Mouse (Mus musculus) cerebellum, postnatal 25 days (tissue): Measurements from ENCODE around the gene Otoa.
A peak's percentile ranks its signal among the peaks of the same experiment; 100 is the strongest.

Source experiments
- DNase-seq, 2 experiments: peaks; one replicate each; pipeline ENCODE4 v3.0.0; 2021; ENCODE audit warnings: mixed read lengths in 2 of 2

Otoa gene

GRCm38 (mm10) chr7:121081350-121081749, at the start of gene Otoa:
Otoa (plus strand) TSS chr7:121081650.
- DNase-seq, result no peak

DNA sequence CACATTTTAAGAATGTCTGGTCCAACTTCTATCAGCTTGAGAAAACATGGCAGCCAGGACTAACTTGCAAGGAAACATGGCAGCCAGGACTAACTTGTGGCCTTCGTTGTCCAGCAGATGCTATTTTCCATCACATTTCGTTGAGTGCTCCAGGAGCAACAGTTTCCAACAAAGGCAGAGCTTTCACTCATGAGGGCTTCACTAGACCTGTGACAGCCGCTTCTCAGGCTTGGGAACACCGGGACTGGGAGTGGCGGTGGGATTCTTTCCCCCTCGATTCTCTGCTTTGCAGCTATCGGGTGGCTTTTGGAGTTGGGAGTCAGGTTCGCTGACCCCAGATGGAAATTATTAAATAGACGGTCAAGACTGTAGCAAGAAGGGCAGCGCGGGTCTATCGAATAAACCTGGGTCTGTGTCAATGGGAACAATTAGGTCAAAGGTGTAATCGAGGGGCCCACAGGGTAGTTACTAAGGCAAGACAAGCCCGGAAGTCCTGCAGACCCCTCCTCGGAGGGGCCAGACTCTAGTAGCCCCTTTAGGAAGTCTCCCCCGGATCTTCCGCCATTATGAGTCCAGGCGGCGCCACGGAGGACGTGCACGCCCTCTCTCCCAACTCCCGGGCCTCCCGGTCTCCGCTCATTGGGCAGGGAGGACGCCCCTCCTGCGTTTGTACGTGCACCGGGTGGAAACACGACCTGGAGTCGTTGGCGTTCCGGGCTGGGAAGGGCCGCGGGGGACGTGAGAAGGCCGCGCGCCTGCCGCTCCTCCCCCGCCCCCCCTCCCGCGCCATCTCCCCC, 47.4 kb upstream of the Otoa start, which contains the start of gene Mettl9:
Gene Mettl9, plus strand, starts transcription at position 590 of the 797 bp plus-strand sequence.
- peak; percentile 96 to 97 for DNase-seq

- DNase-seq, result peak in 1 of 2 experiments; percentile 85
These were observed 46.7 kb upstream of the Otoa start for GRCm38 (mm10) chr7:121034701-121035141.

- DNase-seq, result no peak
These were observed 46.2 kb upstream of the Otoa start for GRCm38 (mm10) chr7:121035161-121035721.

DNA sequence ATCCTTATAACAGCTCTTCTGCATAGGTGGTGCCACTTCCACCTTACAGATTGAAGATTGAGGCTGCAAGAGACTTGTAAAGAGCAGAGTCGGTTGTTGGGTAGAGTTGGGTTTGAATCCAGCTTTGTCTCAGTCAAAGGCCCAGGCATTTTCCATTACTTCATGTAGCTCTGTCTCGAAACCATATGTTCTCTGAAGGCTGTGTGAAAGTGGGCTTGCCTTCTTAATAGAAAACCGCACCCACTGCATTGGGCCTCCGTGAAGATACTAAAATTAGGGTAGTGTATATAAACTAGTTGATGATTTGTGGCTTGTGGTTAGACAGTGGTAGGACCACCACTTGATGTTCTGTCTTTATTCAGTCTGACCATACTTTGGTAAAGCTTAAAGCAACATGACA, 40.9 kb upstream of the Otoa start:
- no peak for DNase-seq

GRCm38 (mm10) chr7:121041989-121042388, 39.5 kb upstream of the Otoa start:
- DNase-seq, result no peak

DNA sequence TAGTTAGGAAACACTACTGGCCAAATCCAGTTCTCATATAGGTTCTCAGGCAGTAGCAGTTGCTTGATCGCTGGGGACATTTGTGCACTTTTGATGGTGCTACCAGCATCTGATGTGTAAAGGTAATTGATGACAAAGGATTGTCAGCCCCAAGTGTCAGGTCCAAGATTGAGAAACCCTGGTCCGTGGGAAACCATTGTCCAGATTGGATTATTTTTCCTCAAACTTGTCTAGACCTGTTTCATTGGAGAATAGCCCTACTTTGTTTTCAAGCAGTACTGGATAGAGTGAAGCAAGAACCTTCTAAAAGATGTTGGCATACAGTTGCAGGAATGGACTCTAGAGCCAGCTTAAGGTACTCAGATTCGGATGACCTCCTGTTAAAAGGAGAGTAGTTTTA, 38.4 kb upstream of the Otoa start:
- no peak for DNase-seq

- DNase-seq, result no peak
These were observed 37.9 kb upstream of the Otoa start for GRCm38 (mm10) chr7:121043510-121043909.

GRCm38 (mm10) chr7:121044251-121044650, 37.2 kb upstream of the Otoa start:
- no peak for DNase-seq

DNA sequence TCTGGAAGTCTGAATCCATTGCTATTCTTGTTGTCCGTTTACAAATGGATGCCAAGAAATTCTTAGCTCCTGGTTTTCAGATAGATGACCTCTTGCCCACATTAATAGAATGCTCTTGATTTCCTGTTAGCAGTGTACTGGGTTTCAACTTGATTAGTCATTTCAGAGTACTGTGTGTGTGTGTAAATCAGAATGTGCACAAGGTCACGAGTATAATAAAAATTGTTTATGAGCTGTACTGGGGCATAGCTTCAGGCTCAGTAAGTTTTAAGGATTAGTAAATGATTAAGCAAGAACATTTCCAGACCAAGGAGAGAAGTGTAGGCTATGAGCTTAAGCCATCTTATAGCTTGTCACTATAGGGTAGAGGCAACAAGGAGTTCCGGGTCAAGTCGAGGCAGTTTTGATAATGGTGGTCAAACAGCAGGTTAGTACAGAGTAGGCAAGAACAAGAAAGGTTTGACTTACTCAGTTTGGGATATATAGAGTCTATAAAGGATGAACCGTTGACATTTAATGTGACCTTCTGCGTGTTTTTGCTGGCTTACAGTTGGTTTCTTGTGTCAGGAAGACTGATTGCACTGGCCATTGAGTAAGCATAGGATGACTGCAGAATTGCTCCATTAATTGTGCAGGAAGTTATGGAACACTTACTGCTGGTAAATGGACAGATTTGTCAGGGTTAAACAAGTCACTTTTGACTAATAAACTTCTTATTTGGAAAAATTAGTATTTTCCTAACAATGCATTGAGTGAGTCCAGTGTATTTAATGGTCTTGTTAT, 35.6 kb upstream of the Otoa start:
- DNase-seq, result no peak

DNA sequence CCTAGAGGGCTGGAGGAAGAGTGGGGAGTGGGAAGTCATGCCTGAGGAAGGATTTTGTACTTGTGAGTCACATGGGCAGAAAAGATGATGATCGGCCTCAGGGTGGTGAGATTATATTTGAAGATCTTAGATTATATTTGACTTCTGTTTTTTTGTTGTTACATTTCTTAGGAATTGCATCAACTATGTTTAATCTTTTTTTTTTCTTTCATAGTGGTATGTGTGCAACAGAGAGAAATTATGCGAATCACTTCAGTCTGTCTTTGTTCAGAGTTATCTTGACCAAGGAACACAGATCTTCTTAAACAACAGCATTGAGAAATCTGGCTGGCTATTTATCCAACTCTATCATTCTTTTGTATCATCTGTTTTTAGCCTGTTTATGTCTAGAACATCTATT, 33.8 kb upstream of the Otoa start:
- no peak for DNase-seq

DNA sequence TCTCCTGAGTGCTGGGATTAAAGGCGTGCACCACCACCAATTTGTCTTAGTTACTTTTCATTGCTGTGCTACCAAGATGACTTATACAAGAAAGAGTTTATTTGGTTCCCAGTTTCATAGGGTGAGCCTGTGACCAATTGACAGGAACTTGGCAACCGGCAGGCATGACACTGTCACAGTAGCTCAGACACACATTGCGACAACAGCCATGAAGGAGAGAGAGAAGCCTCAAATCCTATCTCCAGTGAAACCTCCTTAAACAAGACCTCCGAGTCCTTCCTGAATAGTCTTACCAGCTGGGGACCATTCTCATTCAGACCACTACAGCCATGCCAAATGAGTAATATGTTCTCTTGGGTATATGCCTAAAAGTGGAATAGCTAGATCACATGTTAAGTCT, 28.4 kb upstream of the Otoa start:
- no peak for DNase-seq

DNA sequence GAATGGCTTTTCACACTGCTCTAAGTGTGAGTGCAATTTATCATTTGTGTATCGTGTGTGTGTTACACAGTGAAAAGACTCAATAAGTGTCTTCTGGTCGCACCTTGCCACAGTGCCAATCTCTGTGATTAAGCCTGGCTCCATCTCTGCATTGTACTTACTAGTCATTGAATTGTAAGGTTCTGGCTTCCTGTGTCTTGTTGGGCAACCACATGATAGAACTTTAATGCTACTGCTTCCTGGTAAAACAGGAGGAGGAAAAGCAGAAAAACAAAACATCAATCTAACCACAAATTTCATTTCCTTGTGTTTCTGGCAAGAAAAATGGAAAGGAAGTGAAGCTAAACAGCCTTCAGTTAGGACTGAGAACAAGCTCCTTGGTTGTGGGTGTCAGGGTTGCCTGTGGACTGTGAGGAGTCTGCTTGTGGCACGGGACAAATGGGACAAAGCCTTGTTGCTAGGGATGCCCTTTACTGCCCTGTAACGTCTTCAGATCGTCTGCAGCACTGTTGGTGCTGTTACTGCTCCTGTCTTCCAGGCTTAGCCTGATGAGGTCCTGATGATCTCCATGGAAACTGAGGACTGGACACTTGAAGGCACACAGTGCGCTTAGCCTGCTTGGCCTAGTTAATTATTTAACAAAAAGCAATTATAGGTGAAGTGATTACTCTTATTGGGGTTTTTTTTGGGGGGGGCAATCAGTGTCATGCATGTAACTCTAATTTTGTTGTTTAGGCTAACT, 21.8 kb upstream of the Otoa start:
- no peak for DNase-seq

DNA sequence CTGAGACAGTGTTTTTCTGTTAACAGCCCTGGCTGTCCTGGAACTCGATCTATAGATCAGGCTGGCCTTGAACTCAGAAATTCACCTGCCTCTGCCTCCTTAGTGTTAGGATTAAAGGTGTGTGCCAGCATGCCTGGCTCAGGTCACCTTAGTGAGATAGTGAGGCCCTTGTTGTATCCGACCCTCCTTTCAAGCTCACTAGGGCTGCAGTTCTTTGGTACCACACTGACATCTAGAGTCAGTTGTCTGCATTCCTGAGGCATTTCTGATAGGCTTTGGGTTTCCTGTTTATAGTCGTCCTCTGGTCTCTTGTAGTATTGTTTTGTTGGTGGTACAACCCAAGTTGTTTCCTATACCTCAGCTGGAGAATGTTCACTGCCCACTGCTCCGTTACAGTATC, 17.1 kb upstream of the Otoa start:
- DNase-seq, result no peak

GRCm38 (mm10) chr7:121071276-121071675, 10.2 kb upstream of the Otoa start:
- DNase-seq, result no peak

DNA sequence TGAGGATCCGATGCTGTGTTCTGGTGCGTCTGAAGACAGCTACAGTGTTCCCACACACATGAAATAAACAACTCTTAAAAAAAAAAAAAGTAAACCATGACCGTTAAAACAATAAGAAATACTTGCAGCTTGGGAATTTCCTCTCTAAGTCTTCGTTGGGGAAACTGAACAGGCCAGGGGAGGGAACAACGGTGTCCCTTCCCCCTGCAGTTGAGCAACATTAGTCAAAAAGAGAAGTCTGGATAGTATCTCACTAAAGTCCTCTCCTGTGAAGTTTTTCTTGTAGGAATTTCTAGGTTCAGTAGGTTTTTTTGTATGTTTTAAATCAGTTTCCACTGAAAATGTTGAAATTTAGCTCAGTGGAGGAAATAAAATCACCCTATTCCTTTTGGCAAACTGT, 8.9 kb upstream of the Otoa start:
- no peak for DNase-seq

- no peak for DNase-seq
These were observed 7.2 kb upstream of the Otoa start, which contains the start of gene Igsf6 for GRCm38 (mm10) chr7:121074281-121074680. Igsf6 (minus strand) TSS chr7:121074572.

- peak in 1 of 2 experiments; percentile 27 for DNase-seq
These were observed 6.5 kb upstream of the Otoa start for GRCm38 (mm10) chr7:121074801-121075400.

DNA sequence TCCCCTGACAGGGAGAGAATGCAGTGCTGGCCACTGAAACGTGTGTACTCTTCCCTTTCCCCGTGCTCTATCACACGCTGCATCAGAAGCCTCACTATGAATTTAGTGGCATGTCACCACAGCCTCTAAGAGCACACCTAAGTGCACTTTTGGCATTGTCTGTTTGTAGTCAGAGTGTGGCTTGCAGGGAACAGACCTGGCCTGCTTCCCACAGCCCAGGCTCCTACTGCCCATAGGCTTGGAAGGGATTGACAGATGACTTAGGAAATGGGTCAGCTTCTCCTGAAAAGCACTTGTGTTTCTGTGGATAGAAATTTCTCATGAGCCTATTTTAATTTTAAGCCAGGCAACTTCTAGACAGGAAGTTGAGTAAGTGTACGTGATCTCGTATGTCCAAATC, 6.0 kb upstream of the Otoa start:
- peak; percentile 40 to 69 for DNase-seq

GRCm38 (mm10) chr7:121077311-121077710, 4.1 kb upstream of the Otoa start:
- no peak for DNase-seq

DNA sequence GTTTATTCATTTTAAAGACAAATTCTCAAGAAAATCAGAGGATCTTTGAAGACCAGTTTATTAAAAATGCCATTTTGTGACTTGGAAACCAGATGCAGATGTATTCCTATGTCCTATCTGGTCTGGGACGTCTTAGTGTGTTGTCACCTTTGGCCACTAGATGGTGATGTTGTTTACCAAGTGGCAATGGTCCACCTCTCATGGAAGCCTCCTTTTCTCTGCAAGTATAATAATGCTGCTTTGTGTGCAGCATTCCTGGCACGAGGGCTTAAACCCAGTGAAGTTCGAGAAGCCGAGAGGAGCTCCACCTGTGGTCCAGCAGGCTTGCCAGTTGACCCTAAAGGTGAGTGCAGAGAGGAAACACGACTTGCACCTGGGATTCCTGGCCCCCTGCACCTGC, 3.6 kb upstream of the Otoa start:
- DNase-seq, result peak; percentile 43 to 77

GRCm38 (mm10) chr7:121081816-121082215, 366 bp downstream of the Otoa start:
- no peak for DNase-seq
